Mouse (Mus musculus) CH12.LX (cell line): Measurements from ENCODE around the gene Atg16l2. TPM values are rescaled to one million over a fixed set of nuclear protein-coding genes. Genes with fewer than 3 reads are reported as not detected.

ENCODE experiments used
- DNase-seq: peaks from one replicate; pipeline ENCODE4 v3.0.0-alpha.2; 2013; ENCODE audit errors: extremely low read depth
- H3K27ac ChIP-seq: 2 replicates; pipeline ENCODE4 v1.5.1; 2012; ENCODE audit warnings: low read depth, mild to moderate bottlenecking, control low read depth, moderate library complexity; ENCODE audit not compliant: insufficient read depth
- H3K27me3 ChIP-seq: replicated peaks from 2 replicates; pipeline ENCODE3; 2012; ENCODE audit warnings: inconsistent platforms
- H3K36me3 ChIP-seq, 2 experiments: replicated peaks in 1 of 2; 2 replicates each; pipeline versions ENCODE3 to v1.6.1; 2012; ENCODE audit warnings: inconsistent platforms in 1 of 2, low read length in 1 of 2, mild to moderate bottlenecking in 1 of 2, mixed read lengths in 1 of 2, moderate library complexity in 1 of 2; ENCODE audit not compliant: control insufficient read depth in 1 of 2, insufficient read depth in 1 of 2
- H3K4me1 ChIP-seq, 2 experiments: 2 replicates each; pipeline ENCODE4 v1.6.1; 2012; ENCODE audit warnings: inconsistent platforms in 1 of 2, moderate library complexity in 1 of 2; ENCODE audit not compliant: insufficient read depth in 2 of 2, control insufficient read depth in 1 of 2
- H3K4me2 ChIP-seq: 2 replicates; pipeline ENCODE4 v1.6.1; 2012; ENCODE audit warnings: low read depth, mild to moderate bottlenecking, control low read depth; ENCODE audit not compliant: poor library complexity, insufficient read depth, severe bottlenecking
- H3K4me3 ChIP-seq, 3 experiments: fragments of 150-350 bp in 1 of 3; sonication (generic) in 1 of 3; replicated peaks in 1 of 3; 2 replicates each; pipeline versions ENCODE3 to v1.5.1; 2011 to 2012; ENCODE audit warnings: low read depth in 2 of 3, low read length in 2 of 3, mild to moderate bottlenecking in 2 of 3, moderate library complexity in 2 of 3, control low read depth in 1 of 3, improper control_type of control experiment in 1 of 3, inconsistent platforms in 1 of 3, mixed read lengths in 1 of 3; ENCODE audit not compliant: poor library complexity in 1 of 3
- H3K79me2 ChIP-seq: replicated peaks from 2 replicates; pipeline ENCODE4 v1.6.1; 2012; ENCODE audit warnings: mild to moderate bottlenecking, moderate library complexity; ENCODE audit not compliant: control insufficient read depth, poor library complexity, insufficient read depth, severe bottlenecking; ENCODE audit errors: extremely low read depth
- H3K9ac ChIP-seq: 2 replicates; pipeline ENCODE4 v1.6.1; 2012; ENCODE audit warnings: low read depth, mild to moderate bottlenecking, control low read depth, moderate library complexity; ENCODE audit not compliant: insufficient read depth
- H3K9me3 ChIP-seq: replicated peaks from 2 replicates; pipeline ENCODE3; 2012; ENCODE audit warnings: low read length, inconsistent platforms, mixed read lengths
- CHD1 ChIP-seq: IDR thresholded peaks from 2 replicates; pipeline ENCODE4 v1.6.1; 2012; ENCODE audit warnings: low read depth, low read length, improper control_type of control experiment, inconsistent platforms
- E2F4 ChIP-seq: IDR thresholded peaks from 2 replicates; pipeline ENCODE4 v1.6.1; 2011; ENCODE audit warnings: low read depth, low read length, improper control_type of control experiment; ENCODE audit not compliant: insufficient replicate concordance
- EP300 ChIP-seq: IDR thresholded peaks from 2 replicates; pipeline ENCODE4 v1.6.1; 2011; ENCODE audit warnings: low read length, improper control_type of control experiment
- ETS1 ChIP-seq: conservative IDR thresholded peaks from 2 replicates; pipeline ENCODE4 v1.6.1; 2012; ENCODE audit warnings: low read depth, mild to moderate bottlenecking, inconsistent platforms, low read length, improper control_type of control experiment, moderate library complexity
- GABPA ChIP-seq: IDR thresholded peaks from 2 replicates; pipeline ENCODE4 v1.6.1; 2012; ENCODE audit warnings: low read depth, low read length, improper control_type of control experiment, inconsistent platforms; ENCODE audit not compliant: insufficient replicate concordance
- HCFC1 ChIP-seq: IDR thresholded peaks from 2 replicates; pipeline ENCODE4 v1.6.1; 2012; ENCODE audit warnings: low read depth, mild to moderate bottlenecking, inconsistent platforms, low read length, improper control_type of control experiment
- KAT2A ChIP-seq: IDR thresholded peaks from 2 replicates; pipeline ENCODE4 v1.6.1; 2012; ENCODE audit warnings: low read length, improper control_type of control experiment, inconsistent platforms; ENCODE audit not compliant: insufficient replicate concordance
- MYC ChIP-seq: IDR thresholded peaks from 2 replicates; pipeline ENCODE4 v1.6.1; 2011; ENCODE audit warnings: low read depth, mild to moderate bottlenecking, improper control_type of control experiment, low read length
- NELFE ChIP-seq: IDR thresholded peaks from 2 replicates; pipeline ENCODE4 v1.6.1; 2011; ENCODE audit warnings: low read depth, low read length, improper control_type of control experiment
- NRF1 ChIP-seq: IDR thresholded peaks from 2 replicates; pipeline ENCODE4 v1.6.1; 2014; ENCODE audit warnings: low read depth, mild to moderate bottlenecking, inconsistent platforms, low read length, improper control_type of control experiment, moderate library complexity
- POLR2A ChIP-seq: IDR thresholded peaks from 2 replicates; pipeline ENCODE4 v1.6.1; 2011; ENCODE audit warnings: low read depth, mild to moderate bottlenecking, improper control_type of control experiment, low read length
- POLR2AphosphoS2 ChIP-seq: IDR thresholded peaks from 2 replicates; pipeline ENCODE4 v1.6.1; 2011; ENCODE audit warnings: low read depth, low read length, improper control_type of control experiment
- RAD21 ChIP-seq: IDR thresholded peaks from 2 replicates; pipeline ENCODE4 v1.6.1; 2011; ENCODE audit warnings: low read depth, mild to moderate bottlenecking, low read length, improper control_type of control experiment, moderate library complexity
- SIN3A ChIP-seq: IDR thresholded peaks from 2 replicates; pipeline ENCODE4 v1.6.1; 2012; ENCODE audit warnings: low read length, improper control_type of control experiment, inconsistent platforms
- TBP ChIP-seq: conservative IDR thresholded peaks from 2 replicates; pipeline ENCODE4 v1.6.1; 2011; ENCODE audit warnings: low read depth, low read length, improper control_type of control experiment
- TCF12 ChIP-seq: IDR thresholded peaks from 2 replicates; pipeline ENCODE4 v1.6.1; 2014; ENCODE audit warnings: low read depth, mild to moderate bottlenecking, inconsistent platforms, low read length, improper control_type of control experiment
- UBTF ChIP-seq: IDR thresholded peaks from 2 replicates; pipeline ENCODE4 v1.6.1; 2012; ENCODE audit warnings: low read depth, mild to moderate bottlenecking, inconsistent platforms, low read length, improper control_type of control experiment, moderate library complexity
- USF1 ChIP-seq: IDR thresholded peaks from 2 replicates; pipeline ENCODE4 v1.6.1; 2014; ENCODE audit warnings: low read depth, mild to moderate bottlenecking, inconsistent platforms, low read length, improper control_type of control experiment
- USF2 ChIP-seq: conservative IDR thresholded peaks from 2 replicates; pipeline ENCODE4 v1.6.1; 2011; ENCODE audit warnings: low read depth, low read length, improper control_type of control experiment
- ZC3H11A ChIP-seq: IDR thresholded peaks from 2 replicates; pipeline ENCODE4 v1.6.1; 2012; ENCODE audit warnings: low read depth, mild to moderate bottlenecking, inconsistent platforms, low read length, improper control_type of control experiment
- ZKSCAN1 ChIP-seq: IDR thresholded peaks from 2 replicates; pipeline ENCODE4 v1.6.1; 2012; ENCODE audit warnings: low read depth, inconsistent platforms, low read length, improper control_type of control experiment, borderline replicate concordance
- ZMIZ1 ChIP-seq: IDR thresholded peaks from 2 replicates; pipeline ENCODE4 v1.6.1; 2012; ENCODE audit warnings: low read depth, mild to moderate bottlenecking, inconsistent platforms, low read length, improper control_type of control experiment
- ZNF384 ChIP-seq: IDR thresholded peaks from 2 replicates; pipeline ENCODE4 v1.6.1; 2012; ENCODE audit warnings: low read depth, low read length, improper control_type of control experiment, inconsistent platforms
- dilution Hi-C: fragments of 300-500 bp; cut with MboI; formaldehyde crosslinking; loops from 2 replicates; pipeline ENCODE4 v1.14.3; 2020; ENCODE audit warnings: low sequenced_read_pairs; ENCODE audit not compliant: extremely low pct_unique_long_range_greater_than_20kb, extremely low pct_ligation_motif_present
- in situ Hi-C: fragments of 300-500 bp; cut with MboI; formaldehyde crosslinking; loops from 3 replicates; pipeline ENCODE4 v1.14.3; 2019; ENCODE audit warnings: low sequenced_read_pairs, low pct_ligation_motif_present, low pct_unique_long_range_greater_than_20kb, mixed read lengths
- polyA plus RNA-seq: library from polyadenylated mRNA; unstranded; fragments of >175 nt; gene quantifications from 2 replicates; pipeline ENCODE4 v1.2.1, GENCODE M21; 2012; ENCODE audit warnings: low read depth; ENCODE audit not compliant: insufficient read length
- total RNA-seq, 2 experiments: library from RNA; depleted of rRNA; stranded (reverse); fragments of 300-350 nt in 1 of 2; fragments of >200 nt in 1 of 2; gene quantifications; 2 replicates each; pipeline ENCODE4 v1.2.3; 2012 to 2014

Atg16l2 gene
- total and polyA plus RNA-seq, 3 experiments, result 12.7 to 43.8 (median 15.4) TPM

GRCm38 (mm10) chr7:101309985-101310326 is 7.9 kb upstream of the Atg16l2 start:
- dilution Hi-C loops, result no loop called here
- Histone ChIP-seq H3K79me2 (no peaks in the 10 kb centered on the region), H3K27ac (peak overlapping the region; percentile 82), H3K4me1 (peaks cover 1 to 21% of the 10 kb centered on the region in 2 experiments; a peak in 2 of 4 replicates), H3K4me2 (peak overlapping the region; percentile 75), H3K9me3 (no peaks in the 10 kb centered on the region), H3K9ac (peak overlapping the region; percentile 65), H3K4me3 (peak overlapping the region; percentile 59 to 67 (median 65)), H3K27me3 (peaks cover 5% of the 10 kb centered on the region), H3K36me3 (no peaks in the 10 kb centered on the region)
- TF ChIP-seq ZKSCAN1 (no peak), ETS1 (no peak), SIN3A (no peak), ZC3H11A (no peak), TBP (no peak), UBTF (no peak), ZMIZ1 (no peak), MYC (no peak), POLR2A (no peak), ZNF384 (no peak), KAT2A (no peak), EP300 (no peak), CHD1 (no peak), HCFC1 (no peak), USF1 (no peak)
- DNase-seq, result no peak
- in situ Hi-C loops, result loop anchor here (5.0 to 10.0 kb wide), 2 partner anchors 62 to 245 kb away; no protein-coding TSS in a partner anchor

GRCm38 (mm10) chr7:101306841-101307240 is 4.8 kb upstream of the Atg16l2 start:
- TF ChIP-seq NELFE, result no peak
- TF ChIP-seq USF1, result no peak
- TF ChIP-seq NRF1, result no peak
- no peak for TF ChIP-seq E2F4
- no peak for TF ChIP-seq POLR2AphosphoS2
- no peak for TF ChIP-seq GABPA
- TF ChIP-seq EP300, result no peak
- no peak for TF ChIP-seq RAD21
- TF ChIP-seq ZKSCAN1, result no peak
- TF ChIP-seq USF2, result no peak
- no peak for TF ChIP-seq TCF12
- TF ChIP-seq ZNF384, result no peak
- no peak overlapping the region for H3K4me2 ChIP-seq
- no peak overlapping the region for H3K9ac ChIP-seq
- in situ Hi-C loops, result loop anchor here (5.0 to 10.0 kb wide), 2 partner anchors 65 to 242 kb away; no protein-coding TSS in a partner anchor
- no peak for DNase-seq
- no peaks in the 10 kb centered on the region for H3K36me3 ChIP-seq
- no peaks in the 10 kb centered on the region for H3K79me2 ChIP-seq
- dilution Hi-C loops, result no loop called here
- no peak overlapping the region for H3K4me3 ChIP-seq
- H3K9me3 ChIP-seq, result no peaks in the 10 kb centered on the region
- H3K27ac ChIP-seq, result no peak overlapping the region
- H3K4me1 ChIP-seq, result peaks cover 2 to 39% of the 10 kb centered on the region in 2 experiments; a peak in 2 of 4 replicates
- H3K27me3 ChIP-seq, result no peaks in the 10 kb centered on the region
